Mouse (Mus musculus) left cerebral cortex, adult 11 months (tissue): ENCODE measurements around the gene Hdgfl2.
"Not testable (repeated sequence)": the region's sequence is repeated elsewhere in the genome, so short reads cannot be mapped to it uniquely, and the experiment has no call there.

Experiments
- DNase-seq: peaks from one replicate; pipeline ENCODE4 v3.0.0; 2022; ENCODE audit warnings: low spot score

Hdgfl2 gene

GRCm38 (mm10) chr17:56106436-56106835 is 27.0 kb downstream of the Hdgfl2 start:
- not testable (repeated sequence) for DNase-seq

- DNase-seq, result no peak
These were observed 27.5 kb downstream of the Hdgfl2 start for GRCm38 (mm10) chr17:56106981-56107380.

- no peak for DNase-seq
These were observed 28.3 kb downstream of the Hdgfl2 start for GRCm38 (mm10) chr17:56107736-56108135.

GRCm38 (mm10) chr17:56108334-56109044 is 29.1 kb downstream of the Hdgfl2 start:
- DNase-seq, result peak; percentile 79

GRCm38 (mm10) chr17:56109219-56110051 is 30.0 kb downstream of the Hdgfl2 start, which contains the start of gene Plin4:
TSS of gene Plin4 (minus strand) at chr17:56109803.
- no peak for DNase-seq

GRCm38 (mm10) chr17:56110571-56110970 is 31.1 kb downstream of the Hdgfl2 start:
- DNase-seq, result no peak

- DNase-seq, result no peak
These were observed 31.6 kb downstream of the Hdgfl2 start for GRCm38 (mm10) chr17:56111021-56111420.

GRCm38 (mm10) chr17:56111864-56112263 is 32.4 kb downstream of the Hdgfl2 start:
- peak; percentile 49 for DNase-seq

GRCm38 (mm10) chr17:56112743-56113142 is 33.3 kb downstream of the Hdgfl2 start:
- DNase-seq, result no peak

- no peak for DNase-seq
These were observed 36.8 kb downstream of the Hdgfl2 start for GRCm38 (mm10) chr17:56116193-56116592.

- no peak for DNase-seq
These were observed 37.8 kb downstream of the Hdgfl2 start, which contains the start of gene Plin5 for GRCm38 (mm10) chr17:56117251-56117710. TSS of gene Plin5 (minus strand) at chr17:56117596.

- no peak for DNase-seq
These were observed 40.0 kb downstream of the Hdgfl2 start for GRCm38 (mm10) chr17:56119431-56119830.

- no peak for DNase-seq
These were observed 40.8 kb downstream of the Hdgfl2 start for GRCm38 (mm10) chr17:56119981-56120880.

- no peak for DNase-seq
These were observed 42.4 kb downstream of the Hdgfl2 start, which contains the start of gene Lrg1 for GRCm38 (mm10) chr17:56121826-56122225. TSS of gene Lrg1 (minus strand) at chr17:56122001.

- no peak for DNase-seq
These were observed 43.7 kb downstream of the Hdgfl2 start for GRCm38 (mm10) chr17:56123161-56123560.

GRCm38 (mm10) chr17:56123681-56124340 is 44.4 kb downstream of the Hdgfl2 start:
- no peak for DNase-seq

- DNase-seq, result no peak
These were observed 45.2 kb downstream of the Hdgfl2 start for GRCm38 (mm10) chr17:56124377-56125275.

- no peak for DNase-seq
These were observed 45.8 kb downstream of the Hdgfl2 start for GRCm38 (mm10) chr17:56125276-56125630.

- no peak for DNase-seq
These were observed 46.7 kb downstream of the Hdgfl2 start for GRCm38 (mm10) chr17:56126175-56126574.

GRCm38 (mm10) chr17:56128246-56128645 is 48.8 kb downstream of the Hdgfl2 start:
- no peak for DNase-seq
